Mouse (Mus musculus) liver, adult 10 weeks (tissue): ENCODE data around the gene Col6a4. TPM values are rescaled to one million over a fixed set of nuclear protein-coding genes. Genes with fewer than 3 reads are reported as not detected.

Source experiments
- polyA plus RNA-seq: library from polyadenylated mRNA; stranded (reverse); fragments of 350-450 nt; fragmentation: Illumina TruSeq; extraction: RNeasy Lipid Tissue Mini Kit (QIAGEN cat#74804); gene quantifications from one replicate; pipeline ENCODE4 v1.2.3, GENCODE M21; 2014; ENCODE audit warnings: low read depth, low replicate concordance

The Col6a4 gene
- polyA plus RNA-seq, result not detected

GRCm38 (mm10) chr9:106096683-106097082 is at the start of gene Col6a4:
Col6a4 (minus strand) TSS chr9:106096783.

GRCm38 (mm10) chr9:105960533-105960932 is 136.1 kb downstream of the Col6a4 start, which contains the start of gene Col6a5:
Col6a5 (minus strand) TSS chr9:105960643.

Other genes starting within 250 kb of the Col6a4 start
- 0.08 TPM for gene Col6a5, start 136.1 kb downstream of the Col6a4 start, polyA plus RNA-seq
- gene Glyctk, start 61.4 kb upstream of the Col6a4 start, polyA plus RNA-seq, result 26.7 TPM
- 43.1 TPM for gene Wdr82, start 74.1 kb upstream of the Col6a4 start, polyA plus RNA-seq
- gene Ppm1m, start 103.0 kb upstream of the Col6a4 start, polyA plus RNA-seq, result 2.5 TPM
- gene Twf2, start 106.3 kb upstream of the Col6a4 start, polyA plus RNA-seq, result not detected
- not detected for gene Tlr9, start 125.8 kb upstream of the Col6a4 start, polyA plus RNA-seq
- gene Alas1, start 151.9 kb upstream of the Col6a4 start, polyA plus RNA-seq, result 86.5 TPM
- gene Poc1a, start 184.3 kb upstream of the Col6a4 start, polyA plus RNA-seq, result 0.34 TPM